Comparison of ENCODE assay signal across 14 mouse cellular contexts in genomic region chr5:122262104-122262503, GRCm38 (mm10). TPM values are rescaled to one million over a fixed set of nuclear protein-coding genes. Genes with fewer than 3 reads are reported as not detected.
A peak's percentile ranks its signal among the peaks of the same experiment; 100 is the strongest.
DNase-seq lines count a peak whose midpoint lies in the region; ATAC-seq and TF ChIP-seq lines count a peak whose summit lies in the region.
"Had no signal": no experiment of that assay in that cellular context is flagged by ENCODE, and none has a peak within 500 bp of the region (broad histone marks: within the 10 kb centered on the region; RNA-seq: fewer than 3 reads in every experiment).

No protein-coding gene starts in this region.

- no peaks in the 10 kb centered on the region for H3K27me3 ChIP-seq in thymus, adult 2 months (ENCODE audit: control insufficient read depth, insufficient read depth, low read length)
- no peaks in the 10 kb centered on the region for H3K27me3 ChIP-seq in midbrain, embryonic 16.5 days (ENCODE audit: control insufficient read depth, insufficient read depth, low read depth, low read length)
- H3K27me3 ChIP-seq: embryonic facial prominence, embryonic 13.5 days; hindbrain, embryonic 15.5 days; limb, embryonic 15.5 days had no signal

- no peak for TF ChIP-seq POLR2A in thymus, adult 2 months (IDR thresholded peaks at IDR 0.05; ENCODE audit: control insufficient read depth, extremely low read depth, insufficient read depth, low read length, poor library complexity)

- peaks cover 21% of the 10 kb centered on the region for H3K4me1 ChIP-seq in thymus, adult 2 months (replicated peaks; ENCODE audit: control insufficient read depth, insufficient read depth, low read length)
- H3K4me1 ChIP-seq in midbrain, embryonic 16.5 days (ENCODE audit: control insufficient read depth, insufficient read depth, low read length) = peaks cover 16% of the 10 kb centered on the region

- H3K9me3 ChIP-seq in midbrain, embryonic 16.5 days (replicated peaks; ENCODE audit: control insufficient read depth, low read length, poor library complexity, severe bottlenecking) = no peaks in the 10 kb centered on the region
- H3K9me3 ChIP-seq: embryonic facial prominence, embryonic 13.5 days; hindbrain, embryonic 15.5 days; limb, embryonic 15.5 days had no signal

- intact Hi-C loops in gastrocnemius, adult 2 months (cut with DNase I) = loop anchor here (5.0 kb wide), 2 partner anchors 85 to 130 kb away; no protein-coding TSS in a partner anchor

- DNase-seq in gastrocnemius, adult 2 months = no peak
- DNase-seq in gastrocnemius, adult 8-10 months (ENCODE audit: low spot score in 2 of 2) = no peak
- DNase-seq in thymus, adult 2 months = peak; percentile 35
- no peak for DNase-seq in thymus, postnatal 10 days (ENCODE audit: low spot score in 2 of 2)
- no peak for DNase-seq in right cerebral cortex, postnatal 4 days
- DNase-seq in layer of hippocampus, adult 9-11 months = no peak
- DNase-seq in Muller cell, postnatal 12 days (ENCODE audit: inconsistent ontology term) = no peak
- DNase-seq: cerebellum, adult 11 months had no signal

- no peak overlapping the region for H3K4me3 ChIP-seq in gastrocnemius, adult 2 months
- no peak overlapping the region for H3K4me3 ChIP-seq in thymus, adult 2 months (ENCODE audit: control insufficient read depth, insufficient read depth, low read length)
- no peak overlapping the region for H3K4me3 ChIP-seq in midbrain, embryonic 16.5 days (ENCODE audit: low read depth, low read length)
- H3K4me3 ChIP-seq: embryonic facial prominence, embryonic 13.5 days; hindbrain, embryonic 15.5 days; layer of hippocampus, adult 2 months; limb, embryonic 15.5 days had no signal

- 28% methylated on average over 7 of the region's 7 CpGs for WGBS in thymus, adult 2 months
- WGBS in midbrain, embryonic 16.5 days = 58% methylated on average over 7 of the region's 7 CpGs

- TF ChIP-seq CTCF in gastrocnemius, adult 2 months (IDR thresholded peaks at IDR 0.05) = peak; percentile 13; the same call in 1 of the 2 replicates
- TF ChIP-seq CTCF in thymus, adult 2 months (IDR thresholded peaks at IDR 0.05; ENCODE audit: borderline replicate concordance, control insufficient read depth, extremely low read depth, insufficient read depth, low read length, poor library complexity) = no peak

- 0 out of 2 replicates have a peak overlapping the region, but pooled peaks have one; percentile 17 for H3K4me2 ChIP-seq in midbrain, embryonic 16.5 days (ENCODE audit: low read length)
- H3K4me2 ChIP-seq: embryonic facial prominence, embryonic 13.5 days; heart, embryonic 11.5 days; hindbrain, embryonic 15.5 days; limb, embryonic 15.5 days had no signal

- no peak overlapping the region for H3K27ac ChIP-seq in gastrocnemius, adult 2 months
- no peak overlapping the region for H3K27ac ChIP-seq in thymus, adult 2 months (ENCODE audit: control insufficient read depth, insufficient read depth, low read length)
- no peak overlapping the region for H3K27ac ChIP-seq in midbrain, embryonic 16.5 days (ENCODE audit: low read length)
- H3K27ac ChIP-seq: embryonic facial prominence, embryonic 13.5 days; hindbrain, embryonic 15.5 days; layer of hippocampus, adult 2 months; limb, embryonic 15.5 days had no signal

- H3K9ac ChIP-seq in midbrain, embryonic 16.5 days (ENCODE audit: low read depth, low read length) = no peak overlapping the region
- H3K9ac ChIP-seq: embryonic facial prominence, embryonic 13.5 days; hindbrain, embryonic 15.5 days; limb, embryonic 15.5 days had no signal

- H3K36me3 ChIP-seq in thymus, adult 2 months (ENCODE audit: control insufficient read depth, insufficient read depth, low read length) = 0 out of 2 replicates have a peak, but pooled peaks cover 4% of the 10 kb centered on the region
- peaks cover 1% of the 10 kb centered on the region; the same call in 1 of the 2 replicates for H3K36me3 ChIP-seq in midbrain, embryonic 16.5 days (ENCODE audit: control insufficient read depth, insufficient read depth, low read length)

- ATAC-seq in midbrain, embryonic 16.5 days = no peak

RNA-seq across cellular contexts. Expression of gene Tctn1, which starts 2.2 kb away (rescaled TPM):
- total RNA-seq in gastrocnemius, adult 2 months (2021) = 1 to 10 TPM; 1.8 to 2.0 TPM
- total RNA-seq in gastrocnemius, adult 8-10 months (2022) = 1 to 10 TPM; 1.4 to 2.1 (median 1.7) TPM
- 41.4 and 45.0 TPM in 2 replicates for polyA plus RNA-seq in thymus, adult 2 months (2012; rRNA removed)
- polyA plus RNA-seq in midbrain, embryonic 16.5 days (2015; fragmentation: Nextera tagmentation; extraction: Ambion mirVana) = 5.4 and 7.3 TPM in 2 replicates

RNA-seq across cellular contexts. Expression of gene Pptc7, which starts 22.1 kb away (rescaled TPM):
- 100 to 1,000 TPM; 103 to 115 TPM for total RNA-seq in gastrocnemius, adult 2 months (2021)
- 100 to 1,000 TPM in 2 of 4 experiments, 10 to 100 TPM in 2; 91.8 to 110 (median 100.0) TPM for total RNA-seq in gastrocnemius, adult 8-10 months (2022)
- 72.4 and 78.8 TPM in 2 replicates for polyA plus RNA-seq in thymus, adult 2 months (2012; rRNA removed)
- polyA plus RNA-seq in midbrain, embryonic 16.5 days (2015; fragmentation: Nextera tagmentation; extraction: Ambion mirVana) = 7.1 and 7.6 TPM in 2 replicates

RNA-seq across cellular contexts. Expression of gene Hvcn1, which starts 55.5 kb away (rescaled TPM):
- total RNA-seq in gastrocnemius, adult 2 months (2021) = under 1 TPM; 0.28 to 0.61 TPM
- 1 to 10 TPM in 1 of 4 experiments, under 1 TPM in 3; 0.24 to 1.3 (median 0.46) TPM for total RNA-seq in gastrocnemius, adult 8-10 months (2022)
- polyA plus RNA-seq in thymus, adult 2 months (2012; rRNA removed) = 43.9 and 49.9 TPM in 2 replicates
- polyA plus RNA-seq in midbrain, embryonic 16.5 days (2015; fragmentation: Nextera tagmentation; extraction: Ambion mirVana) = 1.7 and 1.8 TPM in 2 replicates
